In the genomic region with DNA sequence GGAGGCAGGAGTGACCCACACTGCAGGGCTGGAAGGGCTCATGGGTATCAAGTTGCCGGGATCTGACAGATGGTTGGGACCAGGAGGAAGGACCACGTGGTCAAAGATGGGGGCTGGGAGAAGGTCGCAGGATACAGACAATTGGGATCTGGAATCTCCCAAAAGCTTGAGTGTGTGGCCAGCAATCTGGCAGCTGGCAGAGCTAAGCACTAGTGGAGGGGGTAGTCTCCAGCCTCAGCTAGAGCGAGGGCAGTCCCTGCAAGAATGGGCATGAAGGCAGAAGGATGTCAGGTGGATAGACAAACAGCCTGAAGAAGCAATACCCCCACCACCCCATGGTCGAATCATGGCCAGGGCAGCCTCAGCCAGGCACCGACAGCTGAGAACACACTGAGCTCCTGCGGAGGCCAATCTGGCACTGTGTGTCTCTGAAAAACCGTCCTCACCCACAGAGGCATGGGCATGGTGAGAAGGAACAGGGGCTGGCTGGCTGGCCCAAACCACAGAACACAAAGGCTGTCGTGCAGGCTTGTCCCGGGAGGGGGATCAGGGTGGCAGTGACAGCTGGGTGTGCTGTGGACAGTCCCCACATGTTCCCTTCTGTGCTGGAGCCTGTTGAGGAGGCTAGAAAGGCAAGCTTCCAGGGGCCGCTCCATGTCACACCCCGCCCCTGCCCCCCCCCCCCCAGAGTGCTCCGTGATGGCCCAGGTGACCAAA, we compare ENCODE assay signal across 12 mouse cellular contexts. TPM values are rescaled to one million over a fixed set of nuclear protein-coding genes. Genes with fewer than 3 reads are reported as not detected.
A peak's percentile ranks its signal among the peaks of the same experiment; 100 is the strongest.
DNase-seq lines count a peak whose midpoint lies in the region; ATAC-seq and TF ChIP-seq lines count a peak whose summit lies in the region.
"Had no signal": no experiment of that assay in that cellular context is flagged by ENCODE, and none has a peak within 500 bp of the region (broad histone marks: within the 10 kb centered on the region; RNA-seq: fewer than 3 reads in every experiment).

No protein-coding gene starts in this region.

- DNase-seq in kidney, adult 8-10 months: no peak
- peak; percentile 58 for DNase-seq in cerebellum, adult 11 months
- peak; percentile 78 to 81 for DNase-seq in cerebellum, postnatal 14 days
- DNase-seq in hindbrain, postnatal 0 days (ENCODE audit: low spot score): peak; percentile 72
- no peak for DNase-seq in adrenal gland, adult 2 months
- DNase-seq in embryo, embryonic 10.5 days (ENCODE audit: low spot score): no peak
- DNase-seq in heart, postnatal 25 days (ENCODE audit: low spot score): no peak
- DNase-seq: heart, postnatal 4 days; liver, embryonic 13.5 days had no signal

- intact Hi-C loops in heart, postnatal 25 days (cut with DNase I): no loop called here

- H3K9ac ChIP-seq in kidney, embryonic 15.5 days: no peak overlapping the region
- no peak overlapping the region for H3K9ac ChIP-seq in hindbrain, postnatal 0 days (replicated peaks; ENCODE audit: low read length)
- H3K9ac ChIP-seq: liver, embryonic 13.5 days had no signal

- no peak overlapping the region for H3K27ac ChIP-seq in kidney, embryonic 15.5 days
- H3K27ac ChIP-seq in hindbrain, postnatal 0 days: peak overlapping the region; percentile 65
- H3K27ac ChIP-seq: liver, embryonic 13.5 days had no signal

- H3K27me3 ChIP-seq in kidney, embryonic 15.5 days: no peaks in the 10 kb centered on the region; the same call in 1 of the 2 replicates
- no peaks in the 10 kb centered on the region for H3K27me3 ChIP-seq in hindbrain, postnatal 0 days (ENCODE audit: insufficient read depth, low read length)

- H3K9me3 ChIP-seq in kidney, embryonic 15.5 days (replicated peaks): no peaks in the 10 kb centered on the region
- no peaks in the 10 kb centered on the region for H3K9me3 ChIP-seq in hindbrain, postnatal 0 days (ENCODE audit: low read length)
- H3K9me3 ChIP-seq: liver, embryonic 13.5 days had no signal

- no peak overlapping the region for H3K4me3 ChIP-seq in kidney, embryonic 15.5 days (replicated peaks)
- H3K4me3 ChIP-seq in hindbrain, postnatal 0 days (ENCODE audit: low read length): no peak overlapping the region
- H3K4me3 ChIP-seq: liver, embryonic 13.5 days had no signal

- no peaks in the 10 kb centered on the region for H3K4me1 ChIP-seq in kidney, embryonic 15.5 days
- H3K4me1 ChIP-seq in hindbrain, postnatal 0 days (ENCODE audit: insufficient read depth, low read length): no peaks in the 10 kb centered on the region

- no peaks in the 10 kb centered on the region for H3K36me3 ChIP-seq in kidney, embryonic 15.5 days
- no peaks in the 10 kb centered on the region for H3K36me3 ChIP-seq in hindbrain, postnatal 0 days (ENCODE audit: insufficient read depth, low read length)
- H3K36me3 ChIP-seq: liver, embryonic 13.5 days had no signal

- no peak overlapping the region for H3K4me2 ChIP-seq in kidney, embryonic 15.5 days
- no peak overlapping the region for H3K4me2 ChIP-seq in hindbrain, postnatal 0 days (ENCODE audit: low read depth, low read length)
- H3K4me2 ChIP-seq: liver, embryonic 13.5 days had no signal

- 0 out of 2 replicates have a peak, but pooled peaks have one; percentile 54 for ATAC-seq in kidney, embryonic 15.5 days (replicated peaks; ENCODE audit: low FRiP score)
- ATAC-seq in hindbrain, postnatal 0 days: peak; percentile 79

- TF ChIP-seq CTCF in hindbrain, postnatal 0 days (IDR thresholded peaks at IDR 0.05; ENCODE audit: low read depth): no peak

- WGBS in kidney, embryonic 15.5 days: 60% methylated on average over 12 of the region's 13 CpGs
- WGBS in hindbrain, postnatal 0 days: 53% methylated on average over 13 of the region's 13 CpGs

RNA-seq across cellular contexts. Expression of a gene that starts 11.9 kb away (rescaled TPM):
- 34.1 and 40.6 TPM in 2 replicates for polyA plus RNA-seq in kidney, embryonic 15.5 days (2015; fragmentation: Nextera tagmentation; extraction: Ambion mirVana)
- total RNA-seq in hindbrain, postnatal 0 days (2014; rRNA removed): 33.5 and 47.3 TPM in 2 replicates
- 78.2 and 83.8 TPM in 2 replicates for polyA plus RNA-seq in hindbrain, postnatal 0 days (2015; fragmentation: Nextera tagmentation; extraction: Ambion mirVana)
- 10 to 100 TPM; 41.1 to 56.2 TPM for total RNA-seq in adrenal gland, adult 2 months (2021)
- 61.1 and 87.9 TPM in 2 replicates for polyA plus RNA-seq in adrenal gland, adult 2 months (2012; rRNA removed)
- 10 to 100 TPM; 74.4 to 76.2 TPM for total RNA-seq in heart, postnatal 25 days (2021)

RNA-seq across cellular contexts. Expression of a gene that starts 17.6 kb away (rescaled TPM):
- polyA plus RNA-seq in kidney, embryonic 15.5 days (2015; fragmentation: Nextera tagmentation; extraction: Ambion mirVana): 0.22 and 0.42 TPM in 2 replicates
- 1.0 and 1.6 TPM in 2 replicates for total RNA-seq in hindbrain, postnatal 0 days (2014; rRNA removed)
- 0.93 TPM in 2 replicates for polyA plus RNA-seq in hindbrain, postnatal 0 days (2015; fragmentation: Nextera tagmentation; extraction: Ambion mirVana)
- total RNA-seq in adrenal gland, adult 2 months (2021): 1 to 10 TPM in 1 of 2 experiments, under 1 TPM in 1; 0.66 to 4.9 TPM
- 2.4 and 6.3 TPM in 2 replicates for polyA plus RNA-seq in adrenal gland, adult 2 months (2012; rRNA removed)
- total RNA-seq in heart, postnatal 25 days (2021): under 1 TPM; 0.20 to 0.39 TPM
- total RNA-seq: megakaryocyte progenitor cell, adult 5-6 weeks had no signal

RNA-seq across cellular contexts. Expression of a gene that starts 41.3 kb away (rescaled TPM):
- 1.7 TPM in 2 replicates for polyA plus RNA-seq in kidney, embryonic 15.5 days (2015; fragmentation: Nextera tagmentation; extraction: Ambion mirVana)
- 0.52 TPM in 1 of 2 replicates, not detected in the other for total RNA-seq in hindbrain, postnatal 0 days (2014; rRNA removed)
- polyA plus RNA-seq in hindbrain, postnatal 0 days (2015; fragmentation: Nextera tagmentation; extraction: Ambion mirVana): 0.16 and 0.29 TPM in 2 replicates
- total RNA-seq in adrenal gland, adult 2 months (2021): 1 to 10 TPM; 6.1 to 8.4 TPM
- polyA plus RNA-seq in adrenal gland, adult 2 months (2012; rRNA removed): 14.9 and 27.2 TPM in 2 replicates
- 1 to 10 TPM; 3.8 to 6.7 TPM for total RNA-seq in heart, postnatal 25 days (2021)
- polyA plus RNA-seq: neural tube, embryonic 14.5 days had no signal

RNA-seq across cellular contexts. Expression of a gene that starts 49.8 kb away (rescaled TPM):
- polyA plus RNA-seq in kidney, embryonic 15.5 days (2015; fragmentation: Nextera tagmentation; extraction: Ambion mirVana): 0.18 and 0.99 TPM in 2 replicates
- total RNA-seq in hindbrain, postnatal 0 days (2014; rRNA removed): 3.0 and 3.3 TPM in 2 replicates
- 2.3 and 2.7 TPM in 2 replicates for polyA plus RNA-seq in hindbrain, postnatal 0 days (2015; fragmentation: Nextera tagmentation; extraction: Ambion mirVana)
- total RNA-seq in adrenal gland, adult 2 months (2021): under 1 TPM in 1 of 2 experiments, not detected in 1; 0.21 TPM
- 0.29 and 0.48 TPM in 2 replicates for polyA plus RNA-seq in adrenal gland, adult 2 months (2012; rRNA removed)
- total RNA-seq in heart, postnatal 25 days (2021): under 1 TPM in 1 of 2 experiments, not detected in 1; 0.17 TPM
- total RNA-seq: megakaryocyte progenitor cell, adult 5-6 weeks had no signal

Comparison
In these comparisons a context has a peak if more than half of its experiments do, and no peak if none do; other contexts are left out.
1. DNase-seq: peak in cerebellum, adult 11 months (single experiment), cerebellum, postnatal 14 days (2 of 2) and hindbrain, postnatal 0 days (single experiment); none in kidney, adult 8-10 months (0 of 2), adrenal gland, adult 2 months (single experiment), embryo, embryonic 10.5 days (single experiment) and heart, postnatal 25 days (single experiment).